Comparison of ENCODE assay signal across 9 mouse cellular contexts in genomic region chr1:39942935-39943334, GRCm38 (mm10). TPM values are rescaled to one million over a fixed set of nuclear protein-coding genes. Genes with fewer than 3 reads are reported as not detected.
DNase-seq lines count a peak whose midpoint lies in the region; ATAC-seq lines count a peak whose summit lies in the region.
"Had no signal": no experiment of that assay in that cellular context is flagged by ENCODE, and none has a peak within 500 bp of the region (broad histone marks: within the 10 kb centered on the region; RNA-seq: fewer than 3 reads in every experiment).

No protein-coding gene starts in this region.

- no peak for ATAC-seq in intestine, embryonic 15.5 days
- no peak for ATAC-seq in intestine, embryonic 16.5 days
- ATAC-seq in forebrain, embryonic 13.5 days, result no peak

- H3K27me3 ChIP-seq in intestine, embryonic 15.5 days (replicated peaks), result no peaks in the 10 kb centered on the region
- H3K27me3 ChIP-seq in intestine, embryonic 16.5 days (replicated peaks; ENCODE audit: control insufficient read depth, insufficient read depth, low read length), result no peaks in the 10 kb centered on the region
- no peaks in the 10 kb centered on the region for H3K27me3 ChIP-seq in forebrain, embryonic 13.5 days

- 20% methylated on average over 8 of the region's 8 CpGs for WGBS in intestine, embryonic 15.5 days
- WGBS in intestine, embryonic 16.5 days, result 23% methylated on average over 8 of the region's 8 CpGs
- WGBS in forebrain, embryonic 13.5 days, result 10% methylated on average over 8 of the region's 8 CpGs

- H3K4me2 ChIP-seq in intestine, embryonic 15.5 days (replicated peaks), result no peak overlapping the region
- H3K4me2 ChIP-seq in intestine, embryonic 16.5 days (ENCODE audit: low read depth, low read length), result no peak overlapping the region
- H3K4me2 ChIP-seq in forebrain, embryonic 13.5 days, result peak overlapping the region; percentile 49

- no peaks in the 10 kb centered on the region for H3K9me3 ChIP-seq in intestine, embryonic 15.5 days
- H3K9me3 ChIP-seq in intestine, embryonic 16.5 days (ENCODE audit: control insufficient read depth, low read length), result no peaks in the 10 kb centered on the region
- H3K9me3 ChIP-seq in forebrain, embryonic 13.5 days (replicated peaks), result no peaks in the 10 kb centered on the region

- no peak overlapping the region for H3K4me3 ChIP-seq in intestine, embryonic 15.5 days (replicated peaks)
- no peak overlapping the region for H3K4me3 ChIP-seq in intestine, embryonic 16.5 days (ENCODE audit: low read length)
- peak overlapping the region; percentile 19 for H3K4me3 ChIP-seq in forebrain, embryonic 13.5 days
- H3K4me3 ChIP-seq: erythroblast, embryonic 14.5 days had no signal

- DNase-seq in left cerebral cortex, adult 18-20 months (ENCODE audit: low spot score in 2 of 2), result peak; percentile 76 to 79
- peak; percentile 71 for DNase-seq in right cerebral cortex, postnatal 14 days
- no peak for DNase-seq in testis, postnatal 10 days (ENCODE audit: low spot score)
- DNase-seq in thymus, adult 18-20 months, result no peak
- no peak for DNase-seq in kidney, adult 8-10 months

- H3K36me3 ChIP-seq in intestine, embryonic 15.5 days, result no peaks in the 10 kb centered on the region
- H3K36me3 ChIP-seq in intestine, embryonic 16.5 days (ENCODE audit: control insufficient read depth, insufficient read depth, low read length), result no peaks in the 10 kb centered on the region
- no peaks in the 10 kb centered on the region for H3K36me3 ChIP-seq in forebrain, embryonic 13.5 days (ENCODE audit: poor library complexity, severe bottlenecking)

- H3K9ac ChIP-seq in intestine, embryonic 15.5 days, result no peak overlapping the region
- no peak overlapping the region for H3K9ac ChIP-seq in intestine, embryonic 16.5 days (ENCODE audit: low read depth, low read length)
- peak overlapping the region; percentile 56 for H3K9ac ChIP-seq in forebrain, embryonic 13.5 days

- peaks cover 77% of the 10 kb centered on the region for H3K4me1 ChIP-seq in intestine, embryonic 15.5 days (replicated peaks)
- peaks cover 68% of the 10 kb centered on the region for H3K4me1 ChIP-seq in intestine, embryonic 16.5 days (ENCODE audit: control insufficient read depth, insufficient read depth, low read length)
- H3K4me1 ChIP-seq in forebrain, embryonic 13.5 days, result peaks cover 99% of the 10 kb centered on the region

- H3K27ac ChIP-seq in intestine, embryonic 15.5 days, result 0 out of 2 replicates have a peak overlapping the region, but pooled peaks have one; percentile 29
- no peak overlapping the region; the same call in none of the 2 replicates for H3K27ac ChIP-seq in intestine, embryonic 16.5 days (ENCODE audit: low read length)
- H3K27ac ChIP-seq in forebrain, embryonic 13.5 days, result peak overlapping the region; percentile 88

RNA-seq across cellular contexts. Expression of gene Map4k4, which starts 42.2 kb away (rescaled TPM):
- 20.0 and 25.5 TPM in 2 replicates for polyA plus RNA-seq in intestine, embryonic 15.5 days (2015; fragmentation: Nextera tagmentation; extraction: Ambion mirVana)
- 10.1 TPM in 2 replicates for polyA plus RNA-seq in intestine, embryonic 16.5 days (2015; fragmentation: Nextera tagmentation; extraction: Ambion mirVana)
- polyA plus RNA-seq in forebrain, embryonic 13.5 days (2015; fragmentation: Nextera tagmentation; extraction: Ambion mirVana), result 49.9 and 50.0 TPM in 2 replicates
- total RNA-seq in left cerebral cortex, adult 18-20 months (2021), result 10 to 100 TPM; 87.1 to 95.0 TPM

Comparison
In these comparisons a context has a peak if more than half of its experiments do, and no peak if none do; other contexts are left out.
1. DNase-seq: peak in left cerebral cortex, adult 18-20 months (2 of 2) and right cerebral cortex, postnatal 14 days (single experiment); none in testis, postnatal 10 days (single experiment), thymus, adult 18-20 months (0 of 2) and kidney, adult 8-10 months (0 of 2).